Mouse (Mus musculus) olfactory bulb, adult 2 months (tissue): ENCODE measurements at regions not wholly inside any gene's neighbourhood (a gene's known extent, or its start where the extent isn't known, plus 50 kb on each side); places are given as distances from the start of the nearest gene placed in this dataset.

Experiments
- H3K27ac ChIP-seq: fragments of 200-500 bp; 2 replicates; pipeline ENCODE4 v1.5.1; 2012; ENCODE audit warnings: low read depth, low read length; ENCODE audit not compliant: insufficient read depth
- H3K4me1 ChIP-seq: fragments of 200-500 bp; 2 replicates; pipeline ENCODE4 v1.6.1; 2012; ENCODE audit warnings: low read length; ENCODE audit not compliant: control insufficient read depth, insufficient read depth
- H3K4me3 ChIP-seq: fragments of 200-500 bp; 2 replicates; pipeline ENCODE4 v1.5.1; 2012; ENCODE audit warnings: mild to moderate bottlenecking, low read depth, low read length, moderate library complexity; ENCODE audit not compliant: insufficient read depth
- CTCF ChIP-seq: fragments of 200-500 bp; IDR thresholded peaks from 2 replicates; pipeline ENCODE4 v1.5.1; 2012; ENCODE audit warnings: low read depth, mild to moderate bottlenecking, low read length, moderate library complexity; ENCODE audit not compliant: insufficient read depth
- POLR2A ChIP-seq: fragments of 200-500 bp; IDR thresholded peaks from 2 replicates; pipeline ENCODE4 v1.6.1; 2012; ENCODE audit warnings: mild to moderate bottlenecking, low read depth, low read length, moderate library complexity; ENCODE audit not compliant: insufficient read depth
- WGBS: fragments of 180-500 bp; shearing (Covaris S2); methylation state at CpG from one replicate; pipeline ENCODE4 v1.1.7; 2018; 5-methylcytosine and 5-hydroxymethylcytosine counted together

- 88% methylated on average over 17 of the region's 17 CpGs for WGBS
- Histone ChIP-seq H3K4me3 (no peak overlapping the region), H3K27ac (no peak overlapping the region), H3K4me1 (no peaks in the 10 kb centered on the region)
- TF ChIP-seq CTCF (no peak), POLR2A (no peak)
Measured at GRCm38 (mm10) chr10:118034401-118034800, 107.2 kb upstream of the Mdm1 start.

GRCm38 (mm10) chr10:118035035-118035434 lies 106.6 kb upstream of the Mdm1 start:
- no peaks in the 10 kb centered on the region for H3K4me1 ChIP-seq
- 89% methylated on average over 13 of the region's 13 CpGs for WGBS
- no peak overlapping the region for H3K4me3 ChIP-seq
- TF ChIP-seq CTCF (no peak), POLR2A (no peak)
- H3K27ac ChIP-seq: no peak overlapping the region

- WGBS: 97% methylated on average over 10 of the region's 10 CpGs
- H3K4me1 ChIP-seq: no peaks in the 10 kb centered on the region
- no peak overlapping the region for H3K27ac ChIP-seq
- H3K4me3 ChIP-seq: no peak overlapping the region
- TF ChIP-seq POLR2A (no peak), CTCF (no peak)
Measured at GRCm38 (mm10) chr10:118038465-118038864, 103.1 kb upstream of the Mdm1 start.

- no peak overlapping the region for H3K4me3 ChIP-seq
- no peaks in the 10 kb centered on the region for H3K4me1 ChIP-seq
- TF ChIP-seq CTCF: no peak
- TF ChIP-seq POLR2A: no peak
- WGBS: 89% methylated on average over 4 of the region's 4 CpGs
- no peak overlapping the region for H3K27ac ChIP-seq
Measured at GRCm38 (mm10) chr10:118039056-118039455, 102.6 kb upstream of the Mdm1 start.

GRCm38 (mm10) chr10:118041068-118041467 lies 100.5 kb upstream of the Mdm1 start:
- Histone ChIP-seq H3K27ac (no peak overlapping the region), H3K4me3 (no peak overlapping the region), H3K4me1 (no peaks in the 10 kb centered on the region)
- TF ChIP-seq CTCF (no peak), POLR2A (no peak)
- 85% methylated on average over 3 of the region's 3 CpGs for WGBS

GRCm38 (mm10) chr10:118043761-118044160 lies 97.8 kb upstream of the Mdm1 start:
- Histone ChIP-seq H3K4me1 (no peaks in the 10 kb centered on the region), H3K4me3 (no peak overlapping the region), H3K27ac (no peak overlapping the region)
- WGBS: 74% methylated on average over 13 of the region's 13 CpGs
- no peak for TF ChIP-seq CTCF
- no peak for TF ChIP-seq POLR2A

- H3K27ac ChIP-seq: no peak overlapping the region
- H3K4me1 ChIP-seq: peaks cover 3% of the 10 kb centered on the region; the same call in 1 of the 2 replicates
- no peak overlapping the region for H3K4me3 ChIP-seq
- 49% methylated on average over 3 of the region's 3 CpGs for WGBS
- no peak for TF ChIP-seq CTCF
- TF ChIP-seq POLR2A: no peak
Measured at GRCm38 (mm10) chr10:118044840-118045239, 96.8 kb upstream of the Mdm1 start.

GRCm38 (mm10) chr10:118045427-118045826 lies 96.2 kb upstream of the Mdm1 start:
- 87% methylated on average over 2 of the region's 2 CpGs for WGBS
- Histone ChIP-seq H3K4me3 (no peak overlapping the region), H3K27ac (no peak overlapping the region), H3K4me1 (peaks cover 3% of the 10 kb centered on the region; the same call in 1 of the 2 replicates)
- TF ChIP-seq CTCF: no peak

- Histone ChIP-seq H3K27ac (no peak overlapping the region), H3K4me3 (no peak overlapping the region), H3K4me1 (peaks cover 3% of the 10 kb centered on the region; the same call in 1 of the 2 replicates)
- WGBS: 81% methylated on average over 4 of the region's 4 CpGs
- TF ChIP-seq CTCF (no peak), POLR2A (no peak)
Measured at GRCm38 (mm10) chr10:118046328-118046727, 95.3 kb upstream of the Mdm1 start.

- Histone ChIP-seq H3K27ac (no peak overlapping the region), H3K4me3 (no peak overlapping the region), H3K4me1 (peaks cover 3% of the 10 kb centered on the region; the same call in 1 of the 2 replicates)
- TF ChIP-seq CTCF (no peak), POLR2A (no peak)
- 83% methylated on average over 1 of the region's 1 CpGs for WGBS
Measured at GRCm38 (mm10) chr10:118046831-118047230, 94.8 kb upstream of the Mdm1 start.
